Mouse (Mus musculus) small intestine, adult 2 months (tissue): Measurements from ENCODE around the gene Mamdc4. TPM values are rescaled to one million over a fixed set of nuclear protein-coding genes. Genes with fewer than 3 reads are reported as not detected.

Experiments used
- H3K27ac ChIP-seq: fragments of 200-500 bp; 2 replicates; pipeline ENCODE4 v1.5.1; 2012; ENCODE audit warnings: low read depth, low read length, control low read depth, inconsistent platforms; ENCODE audit not compliant: insufficient read depth
- H3K27me3 ChIP-seq: fragments of 200-500 bp; 2 replicates; pipeline ENCODE4 v1.6.1; 2012; ENCODE audit warnings: mild to moderate bottlenecking, moderate library complexity, low read length, inconsistent platforms; ENCODE audit not compliant: control insufficient read depth, insufficient read depth
- H3K36me3 ChIP-seq: fragments of 200-500 bp; 2 replicates; pipeline ENCODE4 v1.6.1; 2012; ENCODE audit warnings: mild to moderate bottlenecking, low read length, control low read depth, inconsistent platforms; ENCODE audit not compliant: control insufficient read depth, insufficient read depth
- H3K4me1 ChIP-seq: fragments of 200-500 bp; 2 replicates; pipeline ENCODE4 v1.6.1; 2012; ENCODE audit warnings: low read length, inconsistent platforms, mixed read lengths; ENCODE audit not compliant: control insufficient read depth, insufficient read depth, insufficient read length
- H3K4me3 ChIP-seq: fragments of 200-500 bp; 2 replicates; pipeline ENCODE4 v1.5.1; 2012; ENCODE audit warnings: low read depth, mild to moderate bottlenecking, control low read depth, inconsistent platforms, low read length, moderate library complexity
- CTCF ChIP-seq: fragments of 200-500 bp; IDR thresholded peaks from 2 replicates; pipeline ENCODE4 v1.5.1; 2012; ENCODE audit warnings: low read depth, mild to moderate bottlenecking, control low read depth, inconsistent platforms, low read length, moderate library complexity, mixed read lengths; ENCODE audit not compliant: insufficient replicate concordance, insufficient read length; ENCODE audit errors: extremely low read depth
- POLR2A ChIP-seq: fragments of 200-500 bp; IDR thresholded peaks from 2 replicates; pipeline ENCODE4 v1.6.1; 2012; ENCODE audit warnings: low read depth, mild to moderate bottlenecking, control low read depth, inconsistent platforms, low read length, moderate library complexity
- WGBS: fragments of 180-500 bp; shearing (Covaris S2); methylation state at CpG from one replicate; pipeline ENCODE4 v1.1.7; 2018; 5-methylcytosine and 5-hydroxymethylcytosine counted together
- polyA plus RNA-seq: library from polyadenylated mRNA; depleted of rRNA; stranded (reverse); fragments of >200 nt; gene quantifications from 2 replicates; pipeline ENCODE4 v1.2.3, GENCODE M21; 2012; rRNA removed

Mamdc4 gene
- polyA plus RNA-seq, 1 experiment: 1.1 TPM

DNA sequence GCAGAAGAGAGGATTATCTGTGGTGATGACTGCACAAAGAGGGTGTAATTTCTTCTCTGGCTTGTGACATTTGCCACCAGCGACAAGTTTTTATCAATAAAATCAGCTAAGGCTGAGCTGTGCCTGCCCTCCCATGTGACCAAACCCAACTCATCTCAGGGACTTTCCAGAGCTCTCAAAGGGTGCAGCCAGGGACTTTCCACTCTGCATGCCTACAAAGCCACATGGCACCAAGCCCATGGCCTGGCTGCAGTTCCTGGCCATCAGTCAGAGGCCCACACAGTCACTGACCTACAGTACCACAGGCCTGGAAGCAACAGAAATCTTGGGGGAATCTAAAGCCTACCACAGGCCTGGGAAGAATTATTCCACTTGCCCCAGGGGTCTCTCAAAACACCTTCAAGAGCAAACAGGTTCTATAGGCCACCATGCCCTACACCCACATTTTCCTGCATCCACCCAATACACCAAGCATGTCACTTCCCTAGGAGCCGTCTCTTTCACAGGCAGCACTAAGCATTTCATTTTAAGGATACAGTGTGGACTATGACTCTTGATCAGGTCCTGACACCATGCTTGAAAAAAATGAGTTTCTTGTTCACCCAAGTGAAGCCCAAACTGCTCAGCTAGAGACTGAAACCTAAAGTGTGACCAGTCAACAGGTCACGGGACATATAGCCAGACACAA, 40.3 kb downstream of the Mamdc4 start:
- Histone ChIP-seq H3K27ac (peak overlapping the region; percentile 79), H3K4me1 (peaks cover 10% of the 10 kb centered on the region), H3K4me3 (no peak overlapping the region), H3K27me3 (no peaks in the 10 kb centered on the region), H3K36me3 (peaks cover 40% of the 10 kb centered on the region)
- TF ChIP-seq POLR2A (peak; percentile 33; the same call in 1 of the 2 replicates), CTCF (no peak)
- 51% methylated on average over 3 of the region's 3 CpGs for WGBS

DNA sequence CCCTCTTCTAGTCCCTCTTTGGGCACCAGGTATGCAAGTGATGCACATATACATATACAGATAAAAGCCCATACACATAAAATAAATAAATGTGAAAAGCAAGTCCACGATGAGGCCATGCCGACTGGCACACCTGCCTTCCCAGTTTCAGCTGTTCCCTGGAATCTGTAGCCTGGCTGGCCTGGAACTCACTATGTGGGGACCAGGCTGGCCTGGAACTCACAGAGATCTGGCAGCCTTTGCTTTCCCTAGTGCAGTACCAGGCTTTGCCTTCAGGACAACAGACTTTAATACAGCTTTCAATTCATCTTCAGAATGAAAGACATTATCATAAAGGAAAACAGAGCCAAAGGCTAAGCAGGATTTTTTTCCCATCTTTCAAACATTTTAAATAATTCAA, 40.9 kb downstream of the Mamdc4 start:
- no peak for TF ChIP-seq POLR2A
- TF ChIP-seq CTCF: no peak

GRCm38 (mm10) chr2:25526510-25527302, 47.9 kb downstream of the Mamdc4 start:
- H3K36me3 ChIP-seq: peaks cover 71% of the 10 kb centered on the region
- no peak overlapping the region for H3K27ac ChIP-seq
- no peaks in the 10 kb centered on the region for H3K27me3 ChIP-seq
- TF ChIP-seq CTCF (no peak), POLR2A (no peak)
- no peaks in the 10 kb centered on the region for H3K4me1 ChIP-seq
- 84% methylated on average over 9 of the region's 9 CpGs for WGBS
- H3K4me3 ChIP-seq: no peak overlapping the region

More for the DNA sequence above, 40.9 kb downstream of the Mamdc4 start:
- peak overlapping the region; percentile 79 for H3K27ac ChIP-seq
- 67% methylated on average over 2 of the region's 2 CpGs for WGBS
- no peaks in the 10 kb centered on the region for H3K27me3 ChIP-seq
- peaks cover 10% of the 10 kb centered on the region for H3K4me1 ChIP-seq
- H3K4me3 ChIP-seq: no peak overlapping the region
- peaks cover 44% of the 10 kb centered on the region for H3K36me3 ChIP-seq

Other genes with a start within 250 kb of the Mamdc4 start
- gene Man1b1, start 242.5 kb downstream of the Mamdc4 start, polyA plus RNA-seq: 11.1 and 20.5 TPM in 2 replicates
- gene Dpp7, start 218.5 kb downstream of the Mamdc4 start, polyA plus RNA-seq: 12.5 and 24.4 TPM in 2 replicates
- gene Uap1l1, start 209.2 kb downstream of the Mamdc4 start, polyA plus RNA-seq: 130 and 360 TPM in 2 replicates
- 15.4 and 28.8 TPM in 2 replicates for gene Sapcd2, start 202.5 kb downstream of the Mamdc4 start, polyA plus RNA-seq
- 25.8 and 50.7 TPM in 2 replicates for gene Entpd2, start 179.0 kb downstream of the Mamdc4 start, polyA plus RNA-seq
- gene Npdc1, start 175.5 kb downstream of the Mamdc4 start, polyA plus RNA-seq: 103 and 117 TPM in 2 replicates
- gene Fut7, start 151.6 kb downstream of the Mamdc4 start, polyA plus RNA-seq: 0.68 and 0.76 TPM in 2 replicates
- gene Abca2, start 146.1 kb downstream of the Mamdc4 start, polyA plus RNA-seq: 15.0 and 18.5 TPM in 2 replicates
- gene Clic3, start 118.0 kb downstream of the Mamdc4 start, polyA plus RNA-seq: 0.38 and 12.0 TPM in 2 replicates
- 48.6 and 62.7 TPM in 2 replicates for gene Paxx, start 113.8 kb downstream of the Mamdc4 start, polyA plus RNA-seq
- 0.28 and 0.39 TPM in 2 replicates for gene Ptgds, start 104.8 kb downstream of the Mamdc4 start, polyA plus RNA-seq
- gene Lcn12, start 80.9 kb downstream of the Mamdc4 start, polyA plus RNA-seq: not detected in 2 replicates
- 32.0 and 34.0 TPM in 2 replicates for gene Fbxw5, start 74.1 kb downstream of the Mamdc4 start, polyA plus RNA-seq
- gene C8g, start 73.1 kb downstream of the Mamdc4 start, polyA plus RNA-seq: 2.1 and 2.2 TPM in 2 replicates
- 8.2 and 13.7 TPM in 2 replicates for gene Traf2, start 27.9 kb downstream of the Mamdc4 start, polyA plus RNA-seq
- gene Edf1, start 17.0 kb downstream of the Mamdc4 start, polyA plus RNA-seq: 209 and 413 TPM in 2 replicates
- gene Phpt1, start 379 bp upstream of the Mamdc4 start, polyA plus RNA-seq: 15.8 and 29.7 TPM in 2 replicates
- 1.7 and 2.2 TPM in 2 replicates for gene Ajm1, start 6.9 kb upstream of the Mamdc4 start, polyA plus RNA-seq
- 35.3 and 47.6 TPM in 2 replicates for gene Rabl6, start 33.7 kb upstream of the Mamdc4 start, polyA plus RNA-seq
- gene Ccdc183, start 42.8 kb upstream of the Mamdc4 start, polyA plus RNA-seq: not detected in 2 replicates
- gene Tmem141, start 47.2 kb upstream of the Mamdc4 start, polyA plus RNA-seq: 10.0 and 11.7 TPM in 2 replicates
- gene Fcna, start 53.2 kb upstream of the Mamdc4 start, polyA plus RNA-seq: 0.65 and 1.4 TPM in 2 replicates
- not detected in 2 replicates for gene Lcn8, start 78.3 kb upstream of the Mamdc4 start, polyA plus RNA-seq
- gene Lcn5, start 83.1 kb upstream of the Mamdc4 start, polyA plus RNA-seq: not detected in 2 replicates
- not detected in 2 replicates for gene Lcn6, start 101.9 kb upstream of the Mamdc4 start, polyA plus RNA-seq
- not detected in 2 replicates for gene Lcn10, start 107.9 kb upstream of the Mamdc4 start, polyA plus RNA-seq
- not detected in 2 replicates for gene Obp2a, start 125.2 kb upstream of the Mamdc4 start, polyA plus RNA-seq
- 22.9 and 28.4 TPM in 2 replicates for gene Bmyc, start 131.9 kb upstream of the Mamdc4 start, polyA plus RNA-seq
- not detected in 2 replicates for gene Obp2b, start 162.2 kb upstream of the Mamdc4 start, polyA plus RNA-seq
- not detected in 2 replicates for gene Lcn3, start 190.7 kb upstream of the Mamdc4 start, polyA plus RNA-seq
- not detected in 2 replicates for gene Lcn11, start 202.2 kb upstream of the Mamdc4 start, polyA plus RNA-seq
- gene Gm13539, start 207.4 kb upstream of the Mamdc4 start, polyA plus RNA-seq: not detected in 2 replicates
- not detected in 2 replicates for gene Glt6d1, start 241.0 kb upstream of the Mamdc4 start, polyA plus RNA-seq
- not detected in 2 replicates for gene Lcn9, start 248.3 kb upstream of the Mamdc4 start, polyA plus RNA-seq